Mouse (Mus musculus) erythroblast, embryonic 14.5 days (primary cell): ENCODE measurements around the gene Clec3a. TPM values are rescaled to one million over a fixed set of nuclear protein-coding genes. Genes with fewer than 3 reads are reported as not detected.

ENCODE experiments used
- H3K27me3 ChIP-seq: 2 replicates; pipeline ENCODE4 v1.6.1; 2012; ENCODE audit warnings: inconsistent platforms; ENCODE audit not compliant: control insufficient read depth
- H3K36me3 ChIP-seq: 2 replicates; pipeline ENCODE4 v1.6.1; 2012; ENCODE audit warnings: mild to moderate bottlenecking, inconsistent platforms; ENCODE audit not compliant: control insufficient read depth
- H3K4me1 ChIP-seq: 2 replicates; pipeline ENCODE4 v1.6.1; 2012; ENCODE audit warnings: inconsistent platforms; ENCODE audit not compliant: control insufficient read depth
- H3K4me3 ChIP-seq: replicated peaks from 2 replicates; pipeline ENCODE3; 2012; ENCODE audit warnings: moderate library complexity, mild to moderate bottlenecking, inconsistent platforms
- H3K9me3 ChIP-seq: 2 replicates; pipeline ENCODE4 v1.6.1; 2012; ENCODE audit warnings: low read length, inconsistent platforms, mixed read lengths; ENCODE audit not compliant: control insufficient read depth
- GATA1 ChIP-seq: IDR thresholded peaks from 2 replicates; pipeline ENCODE4 v1.6.1; 2012; ENCODE audit warnings: low read length, inconsistent platforms, mixed read lengths
- TAL1 ChIP-seq: IDR thresholded peaks from 3 replicates; pipeline ENCODE4 v1.6.1; 2012; ENCODE audit warnings: low read length, inconsistent platforms, mixed read lengths
- polyA plus RNA-seq: library from polyadenylated mRNA; stranded (reverse); fragments of >175 nt; gene quantifications from 2 replicates; pipeline ENCODE4 v1.2.3, GENCODE M21; 2012

Gene Clec3a
- polyA plus RNA-seq: not detected in 2 replicates

- Histone ChIP-seq H3K4me1 (no peaks in the 10 kb centered on the region), H3K27me3 (no peaks in the 10 kb centered on the region), H3K9me3 (no peaks in the 10 kb centered on the region), H3K4me3 (no peak within 1 kb of the TSS), H3K36me3 (no peaks in the 10 kb centered on the region)
- no peak for TF ChIP-seq GATA1
- no peak for TF ChIP-seq TAL1
Measured at GRCm38 (mm10) chr8:114417786-114418185, at the start of gene Clec3a. Gene Clec3a (plus strand): TSS chr8:114418086.

GRCm38 (mm10) chr8:114369038-114369976 is 48.6 kb upstream of the Clec3a start:
- TF ChIP-seq GATA1 (no peak), TAL1 (no peak)
- Histone ChIP-seq H3K9me3 (peaks cover 10% of the 10 kb centered on the region), H3K27me3 (no peaks in the 10 kb centered on the region), H3K4me1 (no peaks in the 10 kb centered on the region), H3K4me3 (no peak overlapping the region), H3K36me3 (no peaks in the 10 kb centered on the region)

DNA sequence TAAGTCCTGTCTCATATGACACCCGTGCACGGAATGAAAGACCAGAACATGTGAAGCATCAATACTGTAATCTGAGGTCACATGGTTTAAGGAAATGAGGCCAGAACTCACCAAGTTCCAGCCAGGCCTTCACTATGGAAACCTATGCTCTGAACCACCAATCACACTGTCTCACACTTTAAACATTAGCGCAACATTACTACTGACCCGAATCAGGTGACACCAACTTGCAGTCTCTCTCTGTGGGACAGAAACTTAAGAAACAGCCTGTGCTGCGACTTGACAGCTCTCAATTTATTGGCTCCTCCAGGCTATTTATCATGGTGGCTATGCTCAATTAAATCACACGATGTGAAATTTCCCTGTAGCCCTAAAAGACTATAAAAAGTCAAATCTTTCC is 43.5 kb upstream of the Clec3a start:
- TF ChIP-seq GATA1: no peak
- TF ChIP-seq TAL1: no peak
- H3K27me3 ChIP-seq: no peaks in the 10 kb centered on the region
- H3K36me3 ChIP-seq: no peaks in the 10 kb centered on the region
- H3K9me3 ChIP-seq: peaks cover 21% of the 10 kb centered on the region
- no peaks in the 10 kb centered on the region for H3K4me1 ChIP-seq
- H3K4me3 ChIP-seq: no peak overlapping the region

DNA sequence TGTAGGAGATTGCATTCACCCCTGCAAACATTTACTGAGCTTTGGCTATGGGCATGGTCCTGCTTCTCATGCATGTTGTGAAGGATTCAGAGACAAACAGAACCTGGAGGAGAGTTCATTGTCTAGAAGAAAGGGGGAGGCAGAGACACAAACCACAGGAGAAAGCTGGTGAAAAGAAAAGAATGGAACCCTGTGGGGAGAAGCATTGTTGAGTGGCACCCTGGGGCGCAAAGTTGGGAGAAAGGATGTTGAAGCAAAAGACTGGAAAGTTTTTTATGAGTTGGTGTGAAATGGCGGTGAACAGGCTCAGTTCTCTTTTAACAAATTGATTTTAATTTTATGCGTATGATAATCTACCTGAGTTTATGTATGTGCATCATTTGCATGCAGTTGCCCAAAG is 33.7 kb upstream of the Clec3a start:
- Histone ChIP-seq H3K4me3 (no peak overlapping the region), H3K4me1 (no peaks in the 10 kb centered on the region), H3K36me3 (no peaks in the 10 kb centered on the region), H3K9me3 (peaks cover 3% of the 10 kb centered on the region; the same call in 1 of the 2 replicates), H3K27me3 (no peaks in the 10 kb centered on the region)
- TF ChIP-seq GATA1: no peak
- TF ChIP-seq TAL1: no peak

DNA sequence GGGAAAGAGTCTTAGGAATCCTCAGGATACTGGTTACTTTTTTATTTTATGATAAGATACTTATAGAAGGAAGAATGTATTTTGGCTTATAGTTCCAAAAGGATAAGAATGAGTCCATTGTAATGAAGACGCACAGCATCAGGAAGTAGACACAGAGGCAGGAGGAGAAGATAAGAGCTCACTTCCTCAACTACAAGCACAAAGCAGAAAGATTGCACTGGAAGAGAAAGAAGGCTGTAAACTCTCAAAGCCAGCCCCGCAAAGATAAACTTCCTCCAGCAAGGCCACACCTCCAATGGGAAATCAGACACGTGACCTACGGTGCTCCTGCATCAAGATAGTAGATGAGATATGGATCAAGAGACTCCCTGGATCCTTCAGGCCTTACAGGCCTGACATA is 30.4 kb upstream of the Clec3a start:
- Histone ChIP-seq H3K27me3 (no peaks in the 10 kb centered on the region), H3K4me3 (no peak overlapping the region), H3K4me1 (no peaks in the 10 kb centered on the region), H3K36me3 (no peaks in the 10 kb centered on the region), H3K9me3 (no peaks in the 10 kb centered on the region)
- TF ChIP-seq GATA1 (no peak), TAL1 (no peak)

DNA sequence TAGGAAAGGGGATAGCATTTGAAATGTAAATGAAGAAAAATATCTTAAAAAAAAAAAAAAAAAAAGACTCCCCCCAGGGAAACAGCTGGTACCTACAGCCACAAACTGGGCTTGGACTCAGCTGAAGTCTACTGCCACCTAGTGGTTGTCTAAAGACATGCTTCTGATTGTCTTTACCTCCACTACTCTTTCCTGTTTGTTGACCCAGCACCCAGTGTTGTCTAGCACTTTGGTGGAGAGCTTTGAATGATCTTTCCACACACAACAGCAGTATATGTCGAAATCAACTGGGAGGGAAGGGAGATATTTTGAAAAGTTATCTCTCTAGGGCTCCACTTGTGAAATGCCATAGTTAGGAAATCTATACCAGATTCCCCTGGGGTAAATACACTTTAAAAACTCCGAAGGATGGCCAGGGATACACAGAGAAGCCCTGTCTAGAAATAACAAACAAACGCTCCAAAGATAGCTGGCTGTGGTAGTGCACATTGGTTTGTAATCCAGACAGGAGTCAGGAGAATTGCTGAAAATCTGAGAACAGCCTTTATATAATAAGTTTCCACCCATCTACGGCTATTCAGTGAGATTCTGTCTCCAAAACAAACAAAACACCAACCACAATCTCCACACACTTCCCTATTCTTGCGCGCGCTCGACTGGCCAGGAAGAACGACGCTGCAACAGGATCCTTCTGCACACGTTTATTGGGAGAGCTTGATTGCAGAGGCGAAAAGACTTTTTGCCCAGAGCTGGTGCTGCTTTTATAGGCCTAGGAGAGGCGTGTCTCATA is 27.2 kb upstream of the Clec3a start:
- Histone ChIP-seq H3K4me1 (no peaks in the 10 kb centered on the region), H3K36me3 (no peaks in the 10 kb centered on the region), H3K4me3 (no peak overlapping the region), H3K27me3 (no peaks in the 10 kb centered on the region), H3K9me3 (no peaks in the 10 kb centered on the region)
- TF ChIP-seq TAL1: no peak
- TF ChIP-seq GATA1: no peak

DNA sequence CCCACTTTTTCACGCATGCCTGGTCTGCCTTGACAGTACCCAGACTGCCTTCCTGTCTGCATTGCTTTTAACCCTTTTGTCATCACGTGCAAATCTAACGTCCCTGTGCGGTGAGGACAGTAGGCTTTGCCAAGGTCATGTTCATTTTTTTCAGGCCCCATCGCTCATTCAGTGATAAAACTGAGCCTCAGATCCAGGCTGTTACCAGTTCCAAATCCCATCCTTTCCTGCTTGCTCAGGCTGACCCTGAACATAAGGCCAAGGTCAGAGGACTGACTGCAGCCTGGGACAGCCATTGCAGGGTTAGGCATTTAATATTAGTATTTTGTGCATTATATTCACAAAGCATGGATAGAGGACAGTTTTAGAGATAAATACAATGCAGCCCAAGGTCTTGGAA is 19.6 kb upstream of the Clec3a start:
- Histone ChIP-seq H3K36me3 (no peaks in the 10 kb centered on the region), H3K27me3 (no peaks in the 10 kb centered on the region), H3K4me1 (no peaks in the 10 kb centered on the region), H3K9me3 (peaks cover 8% of the 10 kb centered on the region), H3K4me3 (no peak overlapping the region)
- TF ChIP-seq GATA1 (no peak), TAL1 (no peak)

GRCm38 (mm10) chr8:114399273-114399672 is 18.6 kb upstream of the Clec3a start:
- no peak overlapping the region for H3K4me3 ChIP-seq
- TF ChIP-seq GATA1: no peak
- no peak for TF ChIP-seq TAL1
- no peaks in the 10 kb centered on the region for H3K36me3 ChIP-seq
- peaks cover 8% of the 10 kb centered on the region for H3K9me3 ChIP-seq
- no peaks in the 10 kb centered on the region for H3K4me1 ChIP-seq
- no peaks in the 10 kb centered on the region for H3K27me3 ChIP-seq

- H3K27me3 ChIP-seq: no peaks in the 10 kb centered on the region
- no peaks in the 10 kb centered on the region for H3K4me1 ChIP-seq
- no peak overlapping the region for H3K4me3 ChIP-seq
- peaks cover 8% of the 10 kb centered on the region for H3K9me3 ChIP-seq
- TF ChIP-seq TAL1 (no peak), GATA1 (no peak)
- H3K36me3 ChIP-seq: no peaks in the 10 kb centered on the region
Measured at GRCm38 (mm10) chr8:114401679-114402078, 16.2 kb upstream of the Clec3a start.
